Mouse (Mus musculus) layer of hippocampus, adult 2 months (tissue): ENCODE data around the gene Msh3. TPM values are rescaled to one million over a fixed set of nuclear protein-coding genes. Genes with fewer than 3 reads are reported as not detected.
"Not testable (repeated sequence)": the region's sequence is repeated elsewhere in the genome, so short reads cannot be mapped to it uniquely, and the experiment has no call there.

Source experiments
- DNase-seq, 2 experiments: peaks; one replicate each; pipeline ENCODE4 v3.0.0; 2022; ENCODE audit warnings: low spot score in 2 of 2
- H3K27ac ChIP-seq: fragments of 200-600 bp; 2 replicates; pipeline ENCODE4 v1.8.1; 2022
- H3K4me3 ChIP-seq: fragments of 200-600 bp; 2 replicates; pipeline ENCODE4 v1.8.1; 2022; ENCODE audit warnings: mild to moderate bottlenecking
- CTCF ChIP-seq: fragments of 200-600 bp; conservative IDR thresholded peaks from 2 replicates; pipeline ENCODE4 v1.8.1; 2022; ENCODE audit warnings: antibody characterized with exemption, mild to moderate bottlenecking, moderate library complexity
- total RNA-seq, 2 experiments: library from RNA; stranded (reverse); gene quantifications; 2 replicates each; pipeline ENCODE4 v1.2.3; 2021

Msh3 gene
- total RNA-seq, 2 experiments from 2014 or later, result 24.6 to 27.8 TPM

GRCm38 (mm10) chr13:92222763-92223162 lies 132.0 kb downstream of the Msh3 start:
- H3K4me3 ChIP-seq, result no peak overlapping the region
- no peak for TF ChIP-seq CTCF
- no peak for DNase-seq
- no peak overlapping the region for H3K27ac ChIP-seq

DNA sequence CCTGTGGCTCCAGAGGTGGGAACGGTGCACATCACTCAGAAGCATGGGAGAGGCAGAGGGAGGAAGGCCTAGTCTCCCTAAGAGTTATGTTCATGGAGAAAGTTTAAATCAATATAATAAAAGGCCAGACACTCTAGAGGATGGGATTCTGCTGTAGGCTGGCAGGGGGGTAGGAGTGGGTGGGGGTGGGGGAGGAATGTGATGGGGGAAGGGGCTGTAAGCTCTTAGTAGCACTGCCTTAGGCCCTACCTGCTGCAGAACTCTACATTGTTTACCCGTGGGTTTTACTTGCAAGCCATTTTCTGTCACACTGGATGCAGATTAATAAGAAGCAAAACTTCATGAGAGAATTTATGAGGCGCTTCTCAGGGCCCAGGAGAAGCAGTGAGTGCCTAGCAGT lies 135.0 kb downstream of the Msh3 start:
- Histone ChIP-seq H3K27ac (no peak overlapping the region), H3K4me3 (no peak overlapping the region)
- DNase-seq, result no peak
- no peak for TF ChIP-seq CTCF

DNA sequence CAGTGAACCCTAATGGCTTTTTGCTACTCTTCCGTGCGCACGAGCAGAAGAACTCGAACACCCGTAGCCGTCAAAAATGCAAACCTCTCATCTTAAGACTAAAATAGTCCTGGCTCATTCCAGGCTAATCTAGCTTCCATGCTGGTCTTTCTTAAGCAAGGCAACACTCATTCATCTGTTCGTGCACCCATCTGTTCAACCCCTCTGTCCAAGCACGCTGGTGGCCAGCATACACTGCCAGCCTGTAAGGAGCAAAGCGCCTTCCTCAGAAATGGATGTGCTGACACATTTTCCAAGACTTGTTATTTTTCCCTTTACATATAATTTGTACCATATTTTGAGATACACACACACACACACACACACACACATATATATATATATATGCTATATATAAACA lies 137.6 kb downstream of the Msh3 start:
- Histone ChIP-seq H3K4me3 (no peak overlapping the region), H3K27ac (no peak overlapping the region)
- no peak for DNase-seq
- TF ChIP-seq CTCF, result no peak

GRCm38 (mm10) chr13:92196860-92197259 lies 157.9 kb downstream of the Msh3 start:
- no peak overlapping the region for H3K4me3 ChIP-seq
- no peak overlapping the region for H3K27ac ChIP-seq
- TF ChIP-seq CTCF, result no peak
- DNase-seq, result no peak

GRCm38 (mm10) chr13:92193806-92194205 lies 161.0 kb downstream of the Msh3 start:
- H3K4me3 ChIP-seq, DNase-seq, H3K27ac ChIP-seq: not testable (repeated sequence)

DNA sequence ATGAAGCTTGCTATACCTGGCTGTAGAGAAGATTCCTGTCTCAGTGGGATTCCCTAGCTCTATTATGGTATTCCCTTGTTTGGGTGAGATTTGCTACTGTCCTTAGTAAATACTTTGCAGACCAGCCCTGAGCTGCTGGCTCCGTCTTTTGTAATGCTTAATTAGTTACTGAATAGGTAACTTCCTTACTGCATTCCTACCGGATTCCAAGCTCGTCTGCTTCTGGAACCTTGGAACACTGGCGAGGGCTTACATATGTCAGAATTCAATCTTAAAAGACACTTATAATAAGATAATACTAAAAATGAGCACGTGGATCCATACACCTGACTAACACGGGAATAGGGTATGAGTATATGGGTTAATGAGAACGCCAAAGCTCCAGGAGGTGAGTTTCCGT lies 182.1 kb downstream of the Msh3 start:
- H3K4me3 ChIP-seq, H3K27ac ChIP-seq, DNase-seq: not testable (repeated sequence)

Other genes with a start within 250 kb of the Msh3 start
- gene Rasgrf2, start 223.3 kb downstream of the Msh3 start, total RNA-seq, result 100 to 1,000 TPM; 131 to 136 TPM
- not detected for gene Gm20379, start 49.0 kb downstream of the Msh3 start, total RNA-seq
- gene Dhfr, start 277 bp downstream of the Msh3 start, total RNA-seq, result 1 to 10 TPM; 1.3 to 1.5 TPM
- 10 to 100 TPM; 12.7 to 14.0 TPM for gene Ankrd34b, start 70.9 kb upstream of the Msh3 start, total RNA-seq
- 10 to 100 TPM in 1 of 2 experiments, 1 to 10 TPM in 1; 8.8 to 10.7 TPM for gene Fam151b, start 129.0 kb upstream of the Msh3 start, total RNA-seq
- 10 to 100 TPM; 16.9 to 21.0 TPM for gene Zfyve16, start 175.9 kb upstream of the Msh3 start, total RNA-seq
- not detected for gene Spz1, start 221.2 kb upstream of the Msh3 start, total RNA-seq